Mouse (Mus musculus) urinary bladder, postnatal 36 days (tissue): ENCODE measurements around the gene Lrit3.

Experiments used
- DNase-seq, 2 experiments: peaks; one replicate each; pipeline ENCODE4 v3.0.0; 2022; ENCODE audit warnings: low spot score in 2 of 2, mixed read lengths in 1 of 2

Gene Lrit3

DNA sequence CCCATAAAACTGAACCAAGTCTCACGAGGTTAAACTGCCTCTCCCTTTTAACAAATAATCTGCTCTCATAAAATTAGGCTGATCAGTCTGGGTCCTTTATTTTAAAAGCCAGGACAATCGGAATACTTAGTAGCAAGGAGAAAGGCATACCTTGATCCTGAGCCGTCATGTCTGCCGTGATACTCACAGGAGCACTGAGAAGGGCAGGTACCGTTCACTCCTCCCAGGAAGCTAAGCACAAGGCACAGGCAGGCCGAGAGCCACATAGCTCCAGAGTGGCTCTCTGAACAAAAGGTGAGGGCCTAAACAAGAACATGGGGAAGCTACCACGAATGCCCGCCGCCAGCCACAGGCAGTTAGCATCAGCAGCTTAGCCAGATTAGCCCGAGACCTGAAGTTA, at the start of gene Lrit3:
TSS of gene Lrit3 (minus strand) at position 266 of the 400 bp plus-strand sequence.
- DNase-seq = no peak

DNA sequence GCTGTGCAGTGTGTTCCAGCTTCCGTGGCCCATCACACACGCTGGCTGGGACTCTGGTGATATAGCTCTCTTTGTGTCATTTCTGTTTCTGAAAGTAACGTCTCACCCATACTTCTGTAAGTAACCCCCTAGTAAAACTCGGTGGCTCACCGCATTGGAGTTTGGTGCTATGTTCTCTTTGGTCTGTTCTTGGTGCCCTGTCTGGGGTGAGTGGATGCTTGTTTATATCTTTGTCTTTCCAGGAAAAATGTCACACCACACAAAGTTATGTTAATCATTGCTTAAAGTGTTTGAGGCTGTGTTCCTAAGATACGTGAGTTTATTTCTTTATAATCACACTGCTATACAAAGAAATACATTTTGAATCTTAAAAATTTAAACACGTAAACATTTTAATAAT, 43.0 kb upstream of the Lrit3 start:
- no peak for DNase-seq

DNA sequence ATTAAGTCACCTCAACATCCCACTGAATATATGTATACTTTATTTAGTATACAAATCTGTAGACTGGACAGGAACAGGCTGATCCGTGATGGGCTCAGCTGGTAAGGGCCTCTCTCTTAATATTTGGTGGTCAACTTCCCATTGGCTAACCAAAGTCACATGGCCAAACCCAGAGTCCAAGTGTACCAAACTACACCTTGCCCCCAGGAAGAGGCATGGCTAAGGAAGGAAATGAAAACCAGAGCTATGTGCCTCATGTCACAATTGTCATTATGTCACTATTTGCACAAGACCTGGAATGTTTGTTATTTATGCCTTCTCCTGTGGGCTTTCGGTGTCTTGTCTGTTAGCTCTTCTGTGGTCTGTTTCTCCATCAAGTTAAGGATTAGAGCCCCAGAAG, 42.0 kb upstream of the Lrit3 start:
- DNase-seq = no peak

DNA sequence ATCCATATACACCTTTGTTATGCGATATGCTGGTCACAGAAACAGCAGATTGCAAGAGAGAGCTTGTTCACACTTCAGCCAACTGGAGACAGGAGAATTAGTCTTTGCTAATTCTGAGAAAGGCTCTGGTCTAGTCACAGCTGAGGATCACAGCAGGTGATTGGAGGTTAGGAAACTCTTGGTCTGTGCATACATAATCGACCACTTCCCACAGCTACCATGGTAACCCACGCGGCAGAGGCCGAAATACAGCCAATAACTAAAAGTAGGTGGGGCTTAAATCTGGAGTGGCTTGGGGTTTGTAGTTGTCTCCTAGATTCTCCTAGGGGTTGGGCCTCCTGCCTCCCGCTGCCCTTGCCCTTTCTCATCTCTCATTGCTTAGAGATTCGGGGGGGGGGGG, 34.2 kb upstream of the Lrit3 start:
- DNase-seq = no peak

DNA sequence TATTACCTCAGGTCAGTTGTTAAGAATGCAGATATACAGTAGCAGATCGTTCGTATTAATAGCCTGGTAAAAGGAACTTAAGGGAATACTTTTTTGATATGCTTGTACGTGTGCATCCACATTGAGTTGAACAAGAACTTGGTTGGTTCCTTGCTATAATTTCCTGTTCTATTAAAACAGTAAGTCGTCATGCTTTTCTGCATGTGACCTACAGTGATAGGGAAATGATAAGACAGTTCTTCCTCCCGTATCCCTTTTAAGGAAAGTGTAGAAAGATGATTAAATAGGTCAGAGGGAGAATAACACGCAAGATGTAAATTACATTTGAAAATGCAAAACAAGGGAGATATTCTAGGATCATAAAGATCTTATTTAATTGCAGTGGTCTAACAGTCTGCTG, 33.1 kb upstream of the Lrit3 start:
- DNase-seq = no peak

DNA sequence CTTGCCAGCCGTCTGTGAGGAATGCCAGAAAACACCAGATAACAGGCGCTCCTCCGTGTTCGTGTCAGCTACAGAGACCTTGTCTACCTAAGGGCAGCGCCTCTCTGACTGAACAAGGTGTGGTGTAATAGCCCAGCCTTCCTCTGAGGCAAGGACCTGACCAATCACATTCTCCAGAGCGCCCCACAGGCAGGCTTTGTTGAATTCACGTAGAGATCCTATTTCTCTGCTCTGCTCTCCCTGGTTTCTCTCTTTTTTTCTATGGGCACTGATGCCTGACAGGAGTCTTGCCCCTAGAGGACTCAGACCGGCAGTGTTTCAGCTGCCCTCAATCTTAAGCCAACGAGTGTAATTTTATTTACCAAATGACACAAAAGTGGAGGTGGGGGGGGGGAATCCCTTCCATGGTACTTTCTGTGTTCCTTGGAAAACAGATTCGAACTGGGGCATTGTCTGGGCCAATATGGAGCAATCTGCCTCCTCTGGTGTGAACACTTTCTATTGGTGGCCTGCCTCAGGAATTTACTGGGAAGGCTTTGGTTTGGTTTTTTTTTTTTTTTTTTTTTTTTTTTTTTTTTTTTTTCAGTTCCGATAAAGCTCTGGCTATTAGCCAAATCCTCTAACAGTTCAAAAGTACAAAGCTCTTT, 32.3 kb upstream of the Lrit3 start:
- DNase-seq = no peak

DNA sequence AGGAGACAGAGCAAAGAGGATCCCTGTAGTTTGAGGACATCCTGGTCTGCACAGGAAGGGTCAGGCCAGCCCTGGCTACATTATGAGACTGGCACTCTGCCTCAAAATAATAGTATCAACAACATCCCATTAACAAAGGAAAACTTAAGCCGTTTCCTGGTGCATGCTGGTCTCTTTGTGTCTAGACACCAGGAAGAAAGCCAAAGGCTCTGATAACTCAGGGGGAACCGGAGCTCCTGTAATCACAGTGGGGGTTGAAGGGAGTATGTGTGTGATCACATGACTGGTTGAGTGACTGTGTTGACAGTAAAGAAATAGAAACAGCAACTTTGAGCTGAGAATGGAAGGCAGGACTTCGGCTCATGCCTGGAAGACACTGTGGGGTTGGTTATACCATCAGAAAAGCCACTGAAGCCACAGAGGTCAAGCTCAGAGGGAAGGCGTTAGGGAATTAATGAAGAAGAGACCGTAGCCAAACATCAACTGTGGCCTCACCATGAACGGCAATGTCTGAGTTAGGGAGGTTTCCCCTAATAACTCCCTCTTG, 31.6 kb upstream of the Lrit3 start, which contains the start of gene Cfi:
TSS of gene Cfi (plus strand) at position 497 of the 547 bp plus-strand sequence.
- DNase-seq = no peak

DNA sequence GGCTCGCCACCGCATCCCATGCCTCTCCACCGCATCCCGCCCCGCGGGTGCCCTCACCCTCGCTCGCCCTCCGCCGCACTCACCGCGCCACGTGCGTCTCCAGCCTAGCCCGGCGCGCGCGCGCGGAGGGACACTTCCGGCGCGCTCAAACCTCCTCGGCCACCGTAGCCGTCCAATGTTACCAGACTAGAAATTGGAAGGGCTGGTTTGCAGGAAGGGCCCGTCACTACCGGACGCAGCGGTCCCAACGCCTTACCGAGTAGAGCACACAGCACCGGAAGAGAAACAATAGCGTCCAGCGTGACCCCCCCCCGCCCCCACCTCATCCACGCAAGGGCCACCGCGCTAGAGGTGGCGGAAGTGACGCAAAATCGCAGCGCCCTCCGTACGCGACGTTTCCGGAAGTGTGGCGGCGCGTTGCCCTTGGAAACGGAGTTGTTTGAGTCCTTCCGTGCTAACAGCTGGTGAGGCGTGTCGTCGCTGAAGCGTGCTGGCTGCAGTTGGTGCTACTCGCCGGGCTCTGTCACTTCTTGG, 27.3 kb upstream of the Lrit3 start, which contains the start of gene Gar1:
TSS of gene Gar1 (minus strand) at position 362 of the 534 bp plus-strand sequence.
- DNase-seq = peak; percentile 92 to 95

DNA sequence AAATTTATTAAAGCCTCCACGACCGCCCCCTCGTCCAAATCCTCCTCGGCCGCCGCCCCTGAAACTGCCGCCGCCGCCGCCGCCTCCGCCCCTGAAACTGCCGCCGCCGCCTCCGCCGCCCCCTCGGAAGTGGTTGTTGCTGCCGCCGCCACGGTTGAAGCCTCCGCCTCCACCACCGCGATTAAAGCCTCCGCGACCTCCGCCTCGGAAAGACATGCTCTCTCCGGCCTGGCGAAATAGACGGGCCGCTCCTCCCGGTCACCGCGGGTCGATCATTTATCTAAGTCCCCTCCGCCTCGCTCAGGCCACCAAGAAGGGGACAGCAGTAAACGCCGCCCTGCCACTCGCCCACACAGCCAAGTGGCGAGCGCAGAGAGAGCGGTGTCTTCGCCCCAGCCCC, 26.8 kb upstream of the Lrit3 start:
- DNase-seq = peak in 1 of 2 experiments; percentile 28

DNA sequence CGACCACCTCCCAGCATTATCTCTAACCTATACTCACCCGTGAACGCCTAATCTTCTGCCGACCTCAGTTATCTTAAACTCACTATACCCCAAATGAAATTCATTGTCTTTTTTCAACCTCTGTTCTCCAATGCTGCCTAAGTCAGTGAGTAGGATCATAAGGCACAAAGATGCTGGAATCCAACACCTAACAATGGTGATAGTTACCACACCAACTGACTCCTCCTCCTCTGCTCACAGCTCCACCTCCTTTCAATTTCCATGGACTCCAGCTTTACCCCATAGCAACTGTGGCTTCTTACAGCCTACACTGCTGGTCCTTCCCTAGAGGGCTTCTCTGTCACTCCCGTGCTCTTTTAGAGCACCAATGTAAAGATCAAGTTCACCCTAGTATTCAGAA, 23.9 kb upstream of the Lrit3 start:
- DNase-seq = no peak

DNA sequence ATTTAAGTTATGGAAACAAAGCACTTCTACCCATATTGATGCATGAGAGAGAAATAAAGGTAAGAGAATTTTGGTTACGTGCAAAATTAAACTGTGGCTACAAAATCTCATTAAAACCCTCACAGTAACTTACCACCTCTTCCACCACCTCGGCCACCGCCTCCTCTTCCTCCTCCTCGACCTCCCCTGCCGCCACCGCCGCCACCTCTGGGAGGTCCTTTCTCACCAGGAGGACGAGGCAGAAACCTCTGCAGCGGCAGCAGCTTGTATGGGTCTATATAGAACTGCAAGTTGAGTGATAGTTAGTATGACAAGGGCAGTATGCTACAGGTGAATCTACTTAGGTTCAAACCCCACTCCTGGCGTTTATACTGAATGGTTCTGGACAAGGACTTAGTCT, 22.9 kb upstream of the Lrit3 start:
- DNase-seq = no peak

DNA sequence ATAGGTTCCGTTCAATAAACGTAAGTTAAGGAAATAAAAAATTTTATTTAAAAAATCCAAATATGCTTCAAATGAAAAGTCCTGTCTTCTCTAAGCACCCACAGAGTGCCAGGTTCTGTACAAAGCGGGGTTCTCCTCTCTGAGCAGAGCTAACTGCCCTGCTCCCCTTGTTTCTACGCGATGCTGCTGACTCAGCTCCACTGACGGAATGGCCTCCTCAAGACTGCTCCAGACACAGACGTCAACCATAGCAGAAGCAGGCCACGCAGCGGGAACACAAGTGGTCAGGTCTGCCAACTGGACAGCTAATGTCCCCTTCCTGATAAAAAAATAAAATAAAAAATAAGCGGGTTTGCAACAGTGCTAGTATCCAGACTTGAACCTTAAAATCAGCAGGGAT, 21.1 kb upstream of the Lrit3 start:
- DNase-seq = no peak

DNA sequence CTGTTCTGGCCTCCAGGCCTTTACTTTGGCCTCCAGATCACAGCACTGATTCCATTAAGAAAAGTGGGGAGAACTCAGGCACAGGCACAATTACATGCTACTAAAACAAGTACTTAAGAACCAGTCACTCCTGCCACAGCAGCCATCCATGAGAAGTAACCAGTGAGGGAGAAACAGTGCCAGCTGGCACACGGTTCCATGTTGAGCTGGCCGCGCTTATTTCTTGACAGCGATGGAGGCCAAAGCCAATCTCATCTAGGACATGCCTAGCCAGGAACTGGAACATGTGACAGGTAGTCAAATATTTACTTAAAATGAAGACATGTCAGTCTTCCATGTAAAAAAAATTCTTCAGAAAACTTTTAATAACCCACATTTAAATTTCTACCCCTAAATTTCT, 20.3 kb upstream of the Lrit3 start:
- DNase-seq = no peak

DNA sequence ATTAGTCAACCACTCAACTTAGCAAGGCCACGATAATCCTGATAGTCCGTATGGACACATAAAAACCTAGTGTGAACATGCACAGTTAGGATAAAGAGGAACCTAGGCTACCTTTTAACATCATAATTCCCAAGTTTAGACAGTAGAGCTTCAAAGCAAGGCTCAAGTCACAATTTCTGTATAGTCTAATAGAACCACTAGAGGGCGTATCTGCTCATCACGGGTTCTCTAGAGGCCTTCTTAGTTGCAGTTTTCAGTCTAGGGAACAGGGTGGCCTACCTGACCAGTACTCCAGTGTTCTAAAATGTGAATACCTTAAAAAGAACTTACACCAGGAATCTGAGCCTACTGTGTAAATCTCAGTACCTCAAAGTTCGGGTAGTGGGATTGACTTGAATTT, 19.5 kb upstream of the Lrit3 start:
- no peak for DNase-seq

DNA sequence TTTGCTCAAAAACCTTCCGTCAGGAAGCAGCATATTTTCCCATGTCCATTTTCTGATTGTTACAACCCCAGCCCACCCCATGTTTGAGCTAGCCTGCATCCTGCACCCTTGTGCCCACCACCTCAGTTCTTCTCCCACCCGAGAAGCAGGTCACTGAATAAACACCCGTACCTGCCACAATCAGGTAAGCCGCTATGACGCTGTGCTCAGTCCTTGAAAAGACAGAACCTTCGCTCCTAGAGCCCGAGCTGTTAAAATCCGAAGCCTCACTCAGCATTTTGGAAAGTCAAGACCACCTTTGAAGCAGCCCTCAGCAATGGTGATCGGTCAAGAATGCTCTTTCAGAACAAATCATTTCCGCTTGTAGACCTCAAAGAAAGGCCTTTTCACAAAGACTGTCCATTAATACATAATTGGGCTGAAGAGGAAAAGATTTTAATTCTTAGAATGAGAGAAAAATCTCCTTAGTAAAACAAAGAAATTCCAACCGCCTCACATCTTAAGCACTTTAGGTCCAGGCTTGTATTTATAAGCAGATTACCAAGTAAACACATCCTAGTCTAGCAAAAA, 18.5 kb upstream of the Lrit3 start, which contains the start of gene Rrh:
TSS of gene Rrh (minus strand) at position 382 of the 570 bp plus-strand sequence.
- DNase-seq = no peak

DNA sequence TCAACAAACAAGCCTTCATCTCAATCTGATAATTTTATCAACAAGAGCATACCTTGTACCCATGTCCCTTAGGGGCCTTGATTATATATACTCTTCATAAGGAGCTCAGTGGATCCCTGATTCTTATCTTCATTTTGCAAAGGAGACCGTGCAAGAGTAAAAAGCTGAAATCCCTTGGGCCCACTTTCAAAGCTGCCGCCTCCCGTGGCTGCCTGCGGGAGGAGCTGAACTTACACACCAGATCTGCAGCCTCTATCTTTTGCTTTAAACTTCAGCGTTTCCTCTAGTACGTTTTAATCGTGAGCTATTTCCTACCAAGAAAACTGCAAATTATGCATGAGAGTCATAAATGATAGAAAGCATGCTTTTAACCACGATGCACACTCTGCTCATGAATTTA, 17.9 kb upstream of the Lrit3 start:
- DNase-seq = no peak

DNA sequence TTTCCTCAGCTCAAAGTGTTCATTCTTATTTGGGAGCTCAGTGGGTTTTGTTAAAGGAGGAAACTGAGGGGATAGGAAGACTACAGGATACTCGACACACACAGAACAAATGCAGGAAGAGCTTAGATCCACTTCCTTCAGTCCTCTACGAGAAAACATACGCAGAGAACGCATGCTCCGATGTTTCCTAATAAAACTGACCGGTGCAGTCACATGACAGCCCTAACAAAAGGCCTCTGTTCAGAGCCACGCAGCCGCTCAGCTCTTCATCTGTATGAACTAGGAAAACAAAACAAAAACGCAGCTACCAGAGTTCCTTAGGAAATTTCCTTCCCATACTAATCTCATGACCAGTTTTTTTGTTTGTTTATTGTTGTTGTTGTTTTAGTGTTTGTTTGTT, 17.0 kb upstream of the Lrit3 start:
- no peak for DNase-seq

DNA sequence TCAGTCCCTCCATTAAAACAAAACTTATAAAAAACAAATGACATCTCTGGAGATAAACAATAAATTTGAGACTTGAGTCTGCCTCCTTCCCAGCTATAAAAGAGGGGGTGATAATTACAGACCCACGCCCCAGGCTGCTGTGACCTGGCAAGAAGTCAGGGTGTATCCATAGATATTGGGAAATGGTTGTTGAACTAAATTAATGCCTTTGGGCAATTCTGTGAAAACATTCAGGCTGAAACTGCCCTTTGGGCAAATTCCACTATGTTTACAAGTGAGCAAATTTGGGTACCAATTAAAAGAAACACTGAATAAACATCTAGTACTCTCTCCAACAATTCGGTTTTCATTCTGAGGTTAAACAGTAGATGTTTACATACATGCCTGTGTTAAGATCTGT, 4.8 kb downstream of the Lrit3 start:
- DNase-seq = no peak

DNA sequence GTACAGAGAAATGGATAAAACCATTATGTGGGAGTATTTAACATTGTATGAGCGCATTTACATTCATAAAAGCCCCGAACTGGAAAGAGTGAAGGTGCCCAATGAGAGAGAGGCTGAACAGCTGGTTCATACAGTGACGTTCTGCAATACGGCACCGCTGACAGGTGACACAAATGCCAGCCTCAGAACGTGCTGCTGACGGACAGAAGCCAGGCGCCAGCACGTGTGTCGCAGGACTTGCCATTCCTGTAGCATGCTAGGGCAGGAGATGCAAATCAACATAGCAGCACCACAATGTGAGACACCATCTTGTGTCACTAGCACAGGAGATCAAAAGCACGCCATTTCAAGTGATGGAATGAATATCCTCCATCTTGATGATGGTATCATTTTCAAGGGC, 5.3 kb downstream of the Lrit3 start:
- DNase-seq = no peak

DNA sequence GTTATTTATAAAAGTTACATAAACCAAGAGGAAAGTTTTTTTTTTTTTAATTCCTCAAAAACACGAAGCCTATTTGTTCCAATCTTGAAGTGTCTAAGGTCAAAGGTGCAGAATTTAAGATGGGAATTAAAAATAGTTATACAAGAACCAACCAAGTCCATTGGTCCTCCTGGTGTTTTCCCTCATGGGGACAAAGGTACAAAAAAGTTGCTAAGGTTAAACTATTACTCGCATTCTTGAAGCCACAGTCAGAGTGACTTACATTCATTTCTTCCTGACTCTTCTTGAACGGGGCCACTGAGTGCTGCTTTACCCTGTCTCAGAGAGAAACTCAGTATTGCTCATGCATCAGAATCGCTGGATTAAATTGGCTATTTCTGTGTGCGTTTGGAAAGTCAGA, 6.5 kb downstream of the Lrit3 start:
- DNase-seq = no peak

DNA sequence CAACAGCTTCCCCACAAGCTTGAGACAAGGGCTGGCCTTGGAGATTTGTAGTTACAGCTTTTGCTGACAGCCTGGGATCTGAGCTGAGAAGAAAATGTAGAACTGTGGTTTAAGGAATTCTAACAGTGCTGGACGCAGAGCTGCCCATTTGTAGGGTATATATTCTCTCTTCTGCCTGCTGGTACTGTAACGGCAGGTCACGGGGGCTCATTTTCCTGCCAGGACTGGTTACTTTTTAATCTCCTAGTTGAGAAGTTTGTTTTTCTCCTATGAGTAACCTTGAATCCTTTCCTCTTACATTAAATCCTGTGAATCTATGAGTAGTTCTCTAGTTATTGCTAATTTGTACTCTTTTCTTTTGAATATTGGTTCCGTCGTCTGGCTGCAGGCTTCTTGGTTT, 10.0 kb downstream of the Lrit3 start:
- no peak for DNase-seq

DNA sequence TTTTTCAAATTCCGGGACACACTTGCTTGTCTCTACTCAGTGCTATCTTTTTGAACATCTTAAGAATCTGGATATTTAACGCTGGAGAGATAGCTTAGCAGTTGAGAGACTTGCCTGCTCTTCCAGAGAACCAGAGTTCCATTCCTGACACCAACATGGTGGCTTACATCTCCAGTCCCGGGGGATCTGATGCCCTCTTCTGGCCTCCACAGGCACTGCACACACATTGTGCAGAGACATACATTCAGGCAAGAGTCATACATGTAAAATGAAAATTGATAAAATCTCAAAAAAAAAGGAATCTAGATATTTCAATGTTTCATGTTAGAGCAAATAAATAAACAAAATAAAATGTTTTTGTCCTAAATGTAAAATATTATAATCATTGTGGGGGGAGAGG, 21.1 kb downstream of the Lrit3 start:
- DNase-seq = no peak

DNA sequence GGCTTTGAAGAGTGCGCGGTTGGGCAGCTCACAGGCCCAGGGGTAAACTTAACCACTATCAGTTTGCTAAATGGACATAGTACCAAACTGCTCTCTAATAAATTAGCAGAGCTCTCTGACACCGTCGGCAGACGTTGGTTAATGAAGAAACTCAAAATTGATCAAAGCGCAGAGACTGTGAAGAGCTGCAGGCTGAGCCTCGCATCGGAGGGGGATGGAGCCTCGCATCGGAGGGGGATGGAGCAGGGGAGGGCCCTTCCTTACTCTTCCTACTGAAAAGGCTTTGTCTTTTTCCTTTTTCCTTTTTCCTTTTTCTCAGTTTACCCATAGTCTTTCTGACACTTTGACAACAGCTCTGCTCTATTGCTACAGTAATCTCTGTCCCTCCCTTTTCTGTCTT, 22.4 kb downstream of the Lrit3 start:
- DNase-seq = no peak
